Mouse (Mus musculus): Measurements from ENCODE around the gene Krt18.
"Not testable (repeated sequence)": the region's sequence is repeated elsewhere in the genome, so short reads cannot be mapped to it uniquely, and the experiment has no call there.

Gene Krt18

GRCm38 (mm10) chr15:102028040-102028439, at the start of gene Krt18:
TSS of gene Krt18 (plus strand) at chr15:102028180.
- no peak for DNase-seq (ENCODE audit: low spot score)

- DNase-seq (ENCODE audit: low spot score), result peak; percentile 63
Measured at GRCm38 (mm10) chr15:101980849-101981248, 47.1 kb upstream of the Krt18 start.

DNA sequence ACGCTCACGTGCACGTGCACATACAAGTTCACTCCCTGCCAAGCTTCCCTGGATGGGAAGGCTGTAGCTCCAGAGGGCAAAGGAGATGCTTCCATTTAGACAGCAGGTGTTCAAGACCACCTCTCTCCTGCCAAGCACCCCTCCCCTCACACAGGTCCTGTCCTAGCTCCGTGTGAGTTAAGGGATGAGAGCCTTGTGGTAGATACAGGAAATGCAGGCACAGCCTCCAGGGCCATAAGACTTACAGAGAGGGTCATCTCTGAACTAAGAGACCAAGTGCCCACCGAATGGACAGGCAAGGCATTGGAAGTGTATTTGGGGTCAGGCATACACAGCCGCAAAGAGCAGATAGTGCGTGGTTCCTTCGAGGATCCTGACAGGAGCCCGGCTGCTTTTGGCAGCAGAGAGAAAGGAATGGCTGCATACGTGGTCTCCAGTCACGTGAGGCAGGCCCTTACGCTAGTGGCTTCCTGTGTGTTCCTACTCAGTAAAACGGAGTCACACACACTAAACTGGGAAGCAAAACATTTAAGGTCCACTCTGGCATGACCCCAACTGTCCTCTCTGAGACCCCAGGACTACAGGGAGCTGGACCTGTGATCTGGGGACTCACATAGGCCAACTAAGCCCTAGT, 44.5 kb upstream of the Krt18 start:
- DNase-seq (ENCODE audit: low spot score), result no peak

DNA sequence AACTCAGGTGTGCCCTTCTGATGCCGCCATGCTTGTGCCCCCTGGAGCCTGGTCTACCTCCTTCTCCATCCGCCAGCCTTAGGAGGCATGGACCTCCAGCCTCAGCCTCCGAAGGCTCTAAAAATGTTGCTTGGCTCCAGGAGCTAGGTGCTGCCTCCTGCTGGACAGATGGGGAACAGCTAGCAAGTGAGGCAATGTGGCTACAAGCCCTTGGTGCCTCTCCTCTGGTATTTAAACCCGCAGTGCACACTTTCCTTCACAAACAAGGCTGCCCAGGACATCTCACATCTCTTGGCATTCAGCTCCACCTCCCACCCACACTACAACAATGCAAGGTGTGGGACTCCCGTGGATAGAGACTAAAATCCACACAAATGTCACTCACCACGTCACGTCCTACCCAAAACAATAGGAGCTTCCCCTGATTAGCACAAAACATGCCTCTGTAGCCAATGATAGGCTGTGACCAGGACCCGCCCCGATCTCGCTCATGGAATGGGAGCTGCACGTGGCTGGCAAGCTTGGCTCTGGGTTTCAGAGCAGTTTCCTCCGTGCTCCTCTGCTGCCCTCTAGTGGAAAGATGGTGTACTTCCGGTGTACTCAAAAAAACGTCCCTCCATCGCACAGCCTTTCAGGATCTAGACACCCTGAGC, 43.9 kb upstream of the Krt18 start:
- peak; percentile 97 for DNase-seq (ENCODE audit: low spot score)

- no peak for DNase-seq (ENCODE audit: low spot score)
Measured at GRCm38 (mm10) chr15:101984746-101985145, 43.2 kb upstream of the Krt18 start.

- DNase-seq (ENCODE audit: low spot score), result peak; percentile 91
Measured at GRCm38 (mm10) chr15:101988119-101988518, 39.9 kb upstream of the Krt18 start.

DNA sequence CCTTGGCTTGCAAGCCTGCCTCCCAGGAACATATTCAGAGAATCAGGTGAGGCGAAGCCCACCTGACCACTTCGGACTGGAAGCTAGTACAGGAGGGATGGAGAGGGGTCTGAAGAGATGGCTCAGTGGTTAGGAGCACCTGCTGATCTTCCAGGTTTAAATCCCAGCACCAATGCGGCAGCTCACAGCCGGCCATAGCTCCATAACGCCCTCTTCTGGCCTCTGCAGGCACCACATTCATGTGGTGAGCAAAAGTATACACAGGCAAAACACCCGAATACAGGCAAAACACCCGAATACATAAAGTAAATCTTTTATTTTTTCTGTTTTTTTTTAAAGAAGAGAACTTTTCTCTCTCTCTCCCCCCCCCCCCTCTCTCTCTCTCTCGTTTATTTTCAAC, 39.3 kb upstream of the Krt18 start:
- DNase-seq (ENCODE audit: low spot score), result no peak

- DNase-seq (ENCODE audit: low spot score), result no peak
Measured at GRCm38 (mm10) chr15:101990946-101991345, 37.0 kb upstream of the Krt18 start.

- no peak for DNase-seq (ENCODE audit: low spot score)
Measured at GRCm38 (mm10) chr15:101994365-101994764, 33.6 kb upstream of the Krt18 start.

- DNase-seq (ENCODE audit: low spot score), result no peak
Measured at GRCm38 (mm10) chr15:101995484-101996236, 32.3 kb upstream of the Krt18 start.

DNA sequence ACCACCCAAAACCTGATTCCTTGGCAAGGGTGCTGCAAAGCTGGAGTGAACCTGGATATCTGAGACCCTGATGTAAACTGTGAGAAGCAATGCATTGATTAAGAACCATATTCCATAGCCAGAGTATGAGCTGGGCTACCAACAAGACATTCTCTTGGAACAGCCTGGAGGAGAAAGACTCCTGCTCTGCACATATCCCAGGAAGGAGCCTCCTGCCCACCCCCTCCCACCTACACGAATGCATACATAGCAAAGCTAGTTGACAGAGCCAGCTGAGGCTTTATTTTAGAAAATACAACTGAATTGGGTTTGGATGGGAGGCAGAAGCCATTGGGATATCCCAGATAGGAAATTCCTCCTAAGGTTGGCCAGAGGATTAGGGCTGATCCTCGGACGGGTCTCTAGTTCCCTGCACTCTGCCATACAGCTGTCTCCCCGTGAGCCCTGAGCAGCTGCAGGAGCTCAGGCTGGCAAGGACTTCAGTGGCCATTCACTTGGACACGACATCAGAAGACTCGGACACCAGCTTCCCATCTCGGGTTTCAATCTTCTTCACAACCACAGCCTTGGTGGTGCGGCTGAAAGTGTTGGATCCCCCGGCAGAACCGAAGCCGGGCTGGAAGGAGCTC, 31.4 kb upstream of the Krt18 start:
- DNase-seq (ENCODE audit: low spot score), result not testable (repeated sequence)

- no peak for DNase-seq (ENCODE audit: low spot score)
Measured at GRCm38 (mm10) chr15:101999156-101999555, 28.8 kb upstream of the Krt18 start.

DNA sequence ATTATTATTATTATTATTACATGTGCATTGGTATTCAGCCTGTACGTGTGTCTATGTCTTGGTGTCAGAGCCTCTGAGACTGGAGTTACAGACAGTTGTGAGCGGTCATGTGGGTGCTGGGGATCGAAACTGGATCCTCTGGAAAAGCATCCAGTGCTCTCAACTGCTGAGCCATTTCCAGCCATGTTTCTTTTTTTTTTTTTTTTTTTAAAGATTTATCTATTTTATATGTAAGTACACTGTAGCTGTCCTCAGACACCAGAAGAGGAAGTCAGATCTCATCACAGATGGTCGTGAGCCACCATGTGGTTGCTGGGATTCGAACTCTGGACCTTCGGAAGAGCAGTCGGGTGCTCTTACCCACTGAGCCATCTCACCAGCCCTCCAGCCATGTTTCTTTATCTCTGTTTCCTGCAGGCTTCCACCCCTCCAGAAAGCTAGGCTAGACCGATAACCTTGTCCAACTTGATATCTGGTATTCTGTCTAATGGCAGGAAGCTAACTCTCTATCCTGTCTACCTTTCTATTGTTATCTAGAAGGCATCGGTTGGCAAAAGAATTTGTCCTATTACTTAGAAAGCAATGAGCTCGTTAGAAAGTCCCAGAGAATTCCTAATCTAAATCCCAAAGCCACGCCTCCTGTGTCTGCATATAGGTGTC, 28.2 kb upstream of the Krt18 start:
- no peak for DNase-seq (ENCODE audit: low spot score)

GRCm38 (mm10) chr15:102002646-102003488, 25.1 kb upstream of the Krt18 start:
- peak; percentile 92 for DNase-seq (ENCODE audit: low spot score)

- DNase-seq (ENCODE audit: low spot score), result no peak
Measured at GRCm38 (mm10) chr15:102003516-102003915, 24.5 kb upstream of the Krt18 start.

DNA sequence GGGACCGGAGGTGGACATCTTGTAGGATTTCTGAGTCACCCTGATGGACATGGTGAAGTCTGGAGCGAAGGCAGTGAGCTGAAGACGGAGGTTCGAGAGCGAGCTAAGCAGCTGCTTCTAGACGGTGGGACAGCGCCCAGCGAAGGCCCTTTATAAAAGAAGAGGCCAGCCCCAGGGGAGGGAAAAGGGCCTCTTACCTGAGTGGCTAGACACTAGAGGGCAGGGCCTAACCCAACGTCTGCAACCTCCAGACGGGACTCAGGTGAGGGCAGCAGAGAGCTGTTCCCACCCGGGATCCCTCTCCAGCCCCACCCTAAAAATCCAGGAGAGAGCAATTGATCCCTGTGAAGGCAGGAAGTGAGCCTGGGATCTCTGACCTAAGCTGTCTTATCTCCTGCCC, 23.8 kb upstream of the Krt18 start, which contains the start of gene Krt8:
TSS of gene Krt8 (minus strand) at position 294 of the 400 bp plus-strand sequence.
- DNase-seq (ENCODE audit: low spot score), result no peak

DNA sequence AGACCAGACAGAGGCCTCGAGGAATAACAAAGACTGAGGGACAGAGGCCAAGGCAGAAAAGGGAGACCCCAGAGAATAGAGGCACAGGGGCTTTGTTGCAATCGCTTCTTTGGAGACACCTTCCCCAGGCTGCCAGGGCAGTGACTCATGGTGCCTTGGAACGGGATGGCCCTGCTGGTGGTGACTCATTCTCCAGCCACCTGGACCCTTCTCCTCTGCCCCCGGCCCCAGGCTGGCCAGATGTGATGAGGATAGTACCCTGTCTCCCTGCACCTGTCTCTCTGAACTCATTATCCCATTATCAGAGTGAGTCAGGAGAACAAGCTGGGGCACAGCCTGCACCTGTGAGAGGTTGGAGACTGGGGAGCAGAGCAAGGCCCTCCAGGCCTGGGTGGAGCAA, 22.7 kb upstream of the Krt18 start:
- DNase-seq (ENCODE audit: low spot score), result peak; percentile 75

DNA sequence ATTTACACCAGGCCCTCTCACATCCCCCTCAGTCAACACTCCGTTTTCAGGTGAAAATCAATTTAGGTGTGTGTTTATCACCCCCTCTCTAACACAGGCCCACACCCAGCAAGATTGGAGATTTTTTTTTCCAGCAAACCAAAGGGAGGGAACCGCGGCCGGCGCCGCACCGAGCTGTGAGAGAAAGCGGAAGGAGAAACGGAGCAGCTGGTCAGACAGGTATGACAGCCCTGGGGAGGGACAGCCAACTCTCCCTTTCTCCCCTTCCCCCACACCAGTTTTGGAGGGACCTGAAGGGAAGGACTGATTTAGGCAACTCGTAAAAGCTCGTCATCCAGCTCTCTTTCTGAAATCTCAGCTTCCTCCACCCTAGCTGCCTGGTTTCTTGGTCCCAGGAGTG, 21.7 kb upstream of the Krt18 start:
- DNase-seq (ENCODE audit: low spot score), result no peak

DNA sequence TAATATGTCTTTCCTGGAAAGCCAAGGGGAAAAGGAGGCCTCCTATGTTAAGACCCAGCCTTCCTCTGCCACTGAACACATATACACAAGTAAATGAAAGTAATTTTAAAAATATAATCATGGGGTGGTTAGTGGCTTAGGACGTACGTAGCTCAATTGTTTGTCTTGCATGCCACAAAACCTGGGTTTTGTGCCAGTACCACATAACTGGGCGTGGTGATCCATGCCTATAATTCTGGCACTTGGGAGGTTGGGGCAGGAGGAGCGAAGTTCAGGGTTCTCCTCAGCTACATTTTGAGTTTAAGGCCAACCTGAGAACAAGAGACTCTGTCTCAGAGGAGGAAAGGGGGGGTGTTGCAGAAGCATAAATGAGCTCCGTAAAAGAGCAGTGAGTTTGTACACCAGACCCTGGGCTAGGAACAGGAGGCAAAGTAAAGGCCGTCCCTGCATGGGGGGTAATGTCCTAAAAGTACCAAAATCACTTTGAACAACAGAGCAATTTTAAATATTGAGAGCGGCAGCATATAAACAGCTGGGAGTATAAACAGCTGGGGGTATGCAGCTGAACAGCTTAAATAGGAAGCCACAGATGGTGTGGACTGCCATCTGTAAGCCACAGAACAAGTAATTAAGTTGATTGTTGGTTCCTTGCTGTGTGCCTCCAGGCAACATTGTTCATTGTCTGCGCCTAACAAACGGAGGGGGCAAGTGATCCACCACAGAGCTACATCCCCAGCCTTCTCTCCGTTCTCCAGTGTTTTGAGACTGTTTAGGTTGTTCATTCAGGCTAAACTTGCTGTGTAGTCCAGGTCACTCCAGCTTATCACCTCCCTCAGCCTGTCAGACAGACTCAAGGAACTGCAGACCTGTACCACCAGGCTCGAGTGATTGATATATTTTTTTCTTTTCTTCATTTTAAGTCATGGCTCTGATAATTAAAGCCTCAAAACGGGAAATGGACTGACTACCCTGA, 20.6 kb upstream of the Krt18 start:
- no peak for DNase-seq (ENCODE audit: low spot score)

Measured in MN1 (cell line).